Mouse (Mus musculus) erythroblast, embryonic 14.5 days (primary cell): ENCODE data around the gene Slc4a7. TPM values are rescaled to one million over a fixed set of nuclear protein-coding genes. Genes with fewer than 3 reads are reported as not detected.
A peak's percentile ranks its signal among the peaks of the same experiment; 100 is the strongest.

Experiments used
- H3K27me3 ChIP-seq: 2 replicates; pipeline ENCODE4 v1.6.1; 2012; ENCODE audit warnings: inconsistent platforms; ENCODE audit not compliant: control insufficient read depth
- H3K36me3 ChIP-seq: 2 replicates; pipeline ENCODE4 v1.6.1; 2012; ENCODE audit warnings: mild to moderate bottlenecking, inconsistent platforms; ENCODE audit not compliant: control insufficient read depth
- H3K4me1 ChIP-seq: 2 replicates; pipeline ENCODE4 v1.6.1; 2012; ENCODE audit warnings: inconsistent platforms; ENCODE audit not compliant: control insufficient read depth
- H3K4me3 ChIP-seq: replicated peaks from 2 replicates; pipeline ENCODE3; 2012; ENCODE audit warnings: moderate library complexity, mild to moderate bottlenecking, inconsistent platforms
- H3K9me3 ChIP-seq: 2 replicates; pipeline ENCODE4 v1.6.1; 2012; ENCODE audit warnings: low read length, inconsistent platforms, mixed read lengths; ENCODE audit not compliant: control insufficient read depth
- GATA1 ChIP-seq: IDR thresholded peaks from 2 replicates; pipeline ENCODE4 v1.6.1; 2012; ENCODE audit warnings: low read length, inconsistent platforms, mixed read lengths
- TAL1 ChIP-seq: IDR thresholded peaks from 3 replicates; pipeline ENCODE4 v1.6.1; 2012; ENCODE audit warnings: low read length, inconsistent platforms, mixed read lengths
- polyA plus RNA-seq: library from polyadenylated mRNA; stranded (reverse); fragments of >175 nt; gene quantifications from 2 replicates; pipeline ENCODE4 v1.2.3, GENCODE M21; 2012

The Slc4a7 gene
- polyA plus RNA-seq: 0.04 and 0.11 TPM in 2 replicates

GRCm38 (mm10) chr14:14701710-14702329 lies at the start of gene Slc4a7:
Gene Slc4a7 (plus strand): TSS chr14:14702279.
- no peaks in the 10 kb centered on the region for H3K9me3 ChIP-seq
- no peaks in the 10 kb centered on the region for H3K27me3 ChIP-seq
- TF ChIP-seq TAL1 (no peak), GATA1 (no peak)
- no peaks in the 10 kb centered on the region for H3K36me3 ChIP-seq
- H3K4me3 ChIP-seq: peak within 1 kb of the TSS; percentile 79
- H3K4me1 ChIP-seq: peaks cover 20% of the 10 kb centered on the region

DNA sequence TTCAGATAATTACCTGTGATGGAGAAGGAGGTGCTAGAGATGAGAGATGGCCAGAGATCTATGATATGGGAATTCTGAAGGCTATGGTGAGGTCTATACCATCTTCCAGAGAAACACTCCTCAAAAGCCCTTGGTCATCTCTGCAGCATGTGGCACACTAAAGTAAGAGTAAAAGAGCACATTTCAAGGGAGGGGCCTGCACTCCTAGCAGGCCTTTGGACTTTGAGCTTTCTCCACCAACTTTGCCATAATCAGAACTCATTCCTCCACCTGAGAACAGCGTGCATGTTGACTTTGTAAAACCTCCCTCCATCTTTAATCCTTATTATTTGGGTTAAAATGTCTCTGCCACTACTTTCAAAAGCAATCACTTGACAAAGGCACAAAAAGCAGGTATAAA lies 31.5 kb upstream of the Slc4a7 start:
- H3K27me3 ChIP-seq: no peaks in the 10 kb centered on the region
- H3K4me3 ChIP-seq: no peak overlapping the region
- H3K4me1 ChIP-seq: no peaks in the 10 kb centered on the region
- H3K9me3 ChIP-seq: no peaks in the 10 kb centered on the region
- H3K36me3 ChIP-seq: no peaks in the 10 kb centered on the region
- TF ChIP-seq TAL1 (no peak), GATA1 (no peak)

GRCm38 (mm10) chr14:14681611-14682010 lies 20.5 kb upstream of the Slc4a7 start:
- no peaks in the 10 kb centered on the region for H3K4me1 ChIP-seq
- no peak overlapping the region for H3K4me3 ChIP-seq
- no peaks in the 10 kb centered on the region for H3K27me3 ChIP-seq
- TF ChIP-seq GATA1: no peak
- TF ChIP-seq TAL1: no peak
- H3K36me3 ChIP-seq: no peaks in the 10 kb centered on the region
- no peaks in the 10 kb centered on the region for H3K9me3 ChIP-seq

- no peaks in the 10 kb centered on the region for H3K36me3 ChIP-seq
- TF ChIP-seq GATA1 (no peak), TAL1 (no peak)
- H3K4me3 ChIP-seq: no peak overlapping the region
- H3K27me3 ChIP-seq: no peaks in the 10 kb centered on the region
- H3K4me1 ChIP-seq: no peaks in the 10 kb centered on the region
- H3K9me3 ChIP-seq: no peaks in the 10 kb centered on the region
Measured at GRCm38 (mm10) chr14:14684771-14685170, 17.3 kb upstream of the Slc4a7 start.

GRCm38 (mm10) chr14:14686101-14686551 lies 16.0 kb upstream of the Slc4a7 start:
- Histone ChIP-seq H3K27me3 (no peaks in the 10 kb centered on the region), H3K9me3 (no peaks in the 10 kb centered on the region), H3K36me3 (no peaks in the 10 kb centered on the region), H3K4me3 (no peak overlapping the region), H3K4me1 (no peaks in the 10 kb centered on the region)
- TF ChIP-seq GATA1: no peak
- TF ChIP-seq TAL1: no peak

DNA sequence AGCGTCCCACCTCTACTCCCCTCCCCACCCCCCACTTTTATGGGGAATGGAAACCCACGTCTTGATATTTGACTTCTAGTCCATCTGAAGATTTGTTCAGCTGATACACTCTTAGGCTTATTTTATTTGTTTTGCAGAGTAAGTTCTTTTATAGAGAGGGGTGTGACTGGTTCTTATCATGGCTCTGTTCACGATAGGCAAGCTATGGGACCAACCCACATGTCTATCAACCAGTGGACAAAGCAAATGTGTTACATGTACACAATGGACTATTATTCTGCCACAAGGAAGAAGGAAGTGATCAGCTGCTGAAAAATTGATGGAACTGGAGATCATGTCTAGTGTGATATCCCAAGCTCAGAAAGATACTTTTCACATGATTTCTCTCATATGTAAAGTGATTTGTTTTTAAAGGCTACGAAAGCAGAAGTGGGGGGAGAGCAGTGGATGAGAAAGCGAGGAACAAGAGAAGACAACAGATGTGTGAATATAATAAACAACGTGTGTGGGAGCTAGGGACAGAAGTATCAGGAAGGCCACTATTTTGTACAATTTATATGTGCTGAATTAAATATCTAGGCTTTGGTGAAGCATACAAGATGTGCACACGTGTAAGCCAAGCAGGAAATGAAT lies 14.7 kb upstream of the Slc4a7 start:
- H3K4me1 ChIP-seq: no peaks in the 10 kb centered on the region
- no peaks in the 10 kb centered on the region for H3K9me3 ChIP-seq
- H3K36me3 ChIP-seq: no peaks in the 10 kb centered on the region
- H3K27me3 ChIP-seq: no peaks in the 10 kb centered on the region
- TF ChIP-seq TAL1: no peak
- no peak for TF ChIP-seq GATA1
- H3K4me3 ChIP-seq: no peak overlapping the region

DNA sequence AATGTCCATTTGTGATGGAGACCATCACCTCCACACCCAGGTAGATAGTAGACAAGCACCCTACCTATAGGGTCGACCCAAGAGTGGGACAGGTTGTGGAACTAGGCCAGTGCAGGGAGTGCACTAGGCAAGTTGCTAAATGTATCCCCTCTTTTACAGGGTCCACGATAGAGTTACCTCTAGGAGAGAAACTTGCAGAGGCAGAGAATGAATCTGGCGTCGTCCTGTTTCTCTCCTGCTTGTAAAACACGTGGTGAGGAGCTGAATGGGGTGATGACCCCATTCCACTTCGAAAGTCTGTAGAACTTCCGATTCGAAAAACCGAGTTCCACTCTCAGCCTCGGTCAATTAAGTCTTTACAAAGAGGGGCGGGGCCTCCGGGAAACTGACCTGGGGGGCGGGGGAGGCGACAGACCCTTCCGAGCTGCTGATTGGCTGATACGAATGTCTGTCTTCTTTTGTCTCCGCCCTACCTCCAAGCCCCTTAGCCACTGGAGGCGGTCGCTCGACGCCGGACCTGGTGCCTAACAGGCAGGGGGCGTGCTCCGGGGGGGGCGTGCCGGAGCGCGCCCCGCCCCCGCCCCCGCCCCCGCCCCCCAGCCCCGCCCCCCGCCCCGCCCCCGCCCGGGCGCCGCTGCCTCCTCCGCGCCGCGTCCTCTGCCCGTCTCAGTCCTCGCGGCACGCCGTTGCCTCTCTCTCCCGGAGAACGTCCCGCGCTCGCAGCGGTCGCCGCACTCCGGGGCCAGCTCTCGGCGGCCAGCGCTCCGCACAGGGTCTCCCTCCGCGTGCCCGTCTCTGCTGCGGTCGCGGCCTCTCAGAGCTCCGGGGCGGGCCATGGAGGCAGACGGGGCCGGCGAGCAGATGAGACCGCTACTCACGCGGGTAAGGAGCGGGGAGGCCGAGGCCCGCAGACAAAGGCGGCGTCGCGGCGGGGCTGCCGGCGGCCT lies 593 bp downstream of the Slc4a7 start:
- Histone ChIP-seq H3K36me3 (no peaks in the 10 kb centered on the region), H3K4me1 (peaks cover 20% of the 10 kb centered on the region), H3K27me3 (no peaks in the 10 kb centered on the region), H3K9me3 (no peaks in the 10 kb centered on the region), H3K4me3 (peak overlapping the region; percentile 79)
- TF ChIP-seq TAL1: no peak
- TF ChIP-seq GATA1: no peak

DNA sequence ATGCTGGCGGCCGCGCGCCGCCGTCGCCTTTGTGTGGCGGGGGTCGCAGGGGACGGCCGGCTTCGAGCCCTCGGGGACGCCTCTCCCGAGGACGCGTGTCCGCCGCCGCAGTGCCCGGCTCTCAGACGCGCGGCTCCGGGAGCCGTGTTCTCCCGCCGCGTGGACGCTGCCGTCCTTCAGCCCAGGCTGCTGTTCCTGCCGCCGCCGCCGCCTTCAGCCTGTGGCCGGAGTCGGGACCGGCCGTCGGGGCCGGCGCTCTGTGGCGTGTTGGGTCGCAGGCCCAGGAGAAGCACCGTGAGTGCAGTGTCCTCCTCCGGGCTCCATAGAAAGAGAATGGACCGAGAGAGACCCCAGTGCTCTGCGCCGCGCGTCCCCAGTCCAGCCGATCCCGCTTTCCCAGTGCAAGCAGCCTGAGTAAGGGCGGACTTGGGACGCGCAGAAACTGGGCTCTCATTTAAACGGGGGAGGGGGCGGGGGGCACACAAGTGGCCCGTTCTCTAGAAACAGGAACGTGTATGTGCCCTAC lies 1.3 kb downstream of the Slc4a7 start:
- TF ChIP-seq GATA1 (no peak), TAL1 (no peak)

GRCm38 (mm10) chr14:14704651-14705050 lies 2.6 kb downstream of the Slc4a7 start:
- Histone ChIP-seq H3K9me3 (no peaks in the 10 kb centered on the region), H3K4me3 (no peak overlapping the region)
- TF ChIP-seq TAL1 (no peak), GATA1 (no peak)

More for the DNA sequence above, 1.3 kb downstream of the Slc4a7 start:
- Histone ChIP-seq H3K4me1 (peaks cover 20% of the 10 kb centered on the region), H3K9me3 (no peaks in the 10 kb centered on the region), H3K4me3 (peak overlapping the region; percentile 79), H3K27me3 (no peaks in the 10 kb centered on the region), H3K36me3 (no peaks in the 10 kb centered on the region)

More at GRCm38 (mm10) chr14:14704651-14705050, 2.6 kb downstream of the Slc4a7 start:
- no peaks in the 10 kb centered on the region for H3K36me3 ChIP-seq
- peaks cover 20% of the 10 kb centered on the region for H3K4me1 ChIP-seq
- H3K27me3 ChIP-seq: no peaks in the 10 kb centered on the region
